Comparison of ENCODE assay signal across 8 mouse cellular contexts in the genomic region with DNA sequence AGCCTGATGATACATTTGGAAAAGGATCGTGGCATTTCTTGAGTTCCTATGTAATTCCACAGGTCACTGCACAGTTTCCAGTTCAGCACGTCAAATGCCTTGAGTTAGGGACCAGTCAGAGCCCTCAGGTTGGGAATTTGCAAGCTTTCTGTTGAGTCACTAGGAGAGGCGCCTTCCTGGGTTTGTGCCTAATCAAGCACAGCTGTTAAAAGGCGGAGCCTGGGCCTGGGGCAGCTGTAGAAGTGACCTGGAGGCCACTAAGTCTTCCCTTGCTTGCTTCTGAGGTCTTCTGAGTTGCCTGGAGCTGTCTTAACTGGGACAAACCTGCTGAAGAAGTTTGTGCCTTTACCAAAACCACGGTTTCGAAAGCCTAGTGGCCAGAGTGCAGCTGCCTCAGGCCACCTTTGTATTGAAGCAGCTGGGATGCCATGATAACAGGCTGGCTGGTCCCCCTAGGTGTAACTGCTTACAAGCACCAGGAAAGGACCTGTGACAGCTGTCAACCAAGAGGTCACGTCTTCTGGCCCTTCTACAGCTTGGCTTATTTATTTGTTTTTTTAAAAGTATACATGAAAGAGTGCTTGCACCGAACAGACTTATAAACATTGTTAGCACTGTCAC.
DNase-seq lines count a peak whose midpoint lies in the region; ATAC-seq and TF ChIP-seq lines count a peak whose summit lies in the region.

No protein-coding gene starts in this region.

- peak overlapping the region; percentile 54; the same call in 1 of the 2 replicates for H3K27ac ChIP-seq in stomach, embryonic 16.5 days (ENCODE audit: low read length)

- no peak for TF ChIP-seq CTCF in lung, adult 2 months (IDR thresholded peaks at IDR 0.05; ENCODE audit: insufficient read depth, low read length)

- H3K4me1 ChIP-seq in lung, adult 2 months (ENCODE audit: control insufficient read depth, insufficient read depth, low read length) = peaks cover 6% of the 10 kb centered on the region
- H3K4me1 ChIP-seq in stomach, embryonic 16.5 days (ENCODE audit: control insufficient read depth, insufficient read depth, low read length) = peaks cover 52% of the 10 kb centered on the region

- H3K9ac ChIP-seq in stomach, embryonic 16.5 days (ENCODE audit: low read length) = no peak overlapping the region

- peak; percentile 19 to 61 for DNase-seq in lung, adult 18-20 months
- no peak for DNase-seq in lung, adult 2 months
- peak; percentile 60 for DNase-seq in heart, adult 18-20 months
- peak; percentile 62 for DNase-seq in kidney, postnatal 14 days
- no peak for DNase-seq in left cerebral cortex, postnatal 36 days (ENCODE audit: low spot score in 2 of 2)
- DNase-seq in left cerebral cortex, postnatal 4 days = no peak
- DNase-seq in frontal cortex, adult 2 months (ENCODE audit: extremely low spot score in 1 of 2, low spot score in 1 of 2) = no peak

- no peak overlapping the region for H3K4me2 ChIP-seq in stomach, embryonic 16.5 days (ENCODE audit: low read depth, low read length)

- H3K4me3 ChIP-seq in lung, adult 2 months (replicated peaks; ENCODE audit: extremely low read depth, low read depth, low read length) = no peak overlapping the region
- H3K4me3 ChIP-seq in stomach, embryonic 16.5 days (replicated peaks; ENCODE audit: low read length) = no peak overlapping the region

- no peaks in the 10 kb centered on the region for H3K9me3 ChIP-seq in stomach, embryonic 16.5 days (replicated peaks; ENCODE audit: control insufficient read depth, low read length)

- no peaks in the 10 kb centered on the region for H3K27me3 ChIP-seq in stomach, embryonic 16.5 days (ENCODE audit: control insufficient read depth, insufficient read depth, low read length)

- no peak; the same call in 1 of the 2 replicates for ATAC-seq in stomach, embryonic 16.5 days (ENCODE audit: insufficient read depth, low FRiP score)

- intact Hi-C loops in left cerebral cortex, postnatal 36 days (cut with DNase I) = no loop called here
- intact Hi-C loops in left cerebral cortex, postnatal 4 days (cut with DNase I) = no loop called here

- H3K36me3 ChIP-seq in stomach, embryonic 16.5 days (ENCODE audit: control insufficient read depth, insufficient read depth, low read length) = no peaks in the 10 kb centered on the region

- TF ChIP-seq POLR2A in lung, adult 2 months (IDR thresholded peaks at IDR 0.05; ENCODE audit: borderline replicate concordance, extremely low read depth, low read depth, low read length) = no peak

- 60% methylated on average over 8 of the region's 8 CpGs for WGBS in lung, adult 2 months
- 54% methylated on average over 8 of the region's 8 CpGs for WGBS in stomach, embryonic 16.5 days

Comparison
In these comparisons a context has a peak if more than half of its experiments do, and no peak if none do; other contexts are left out.
1. DNase-seq: peak in lung, adult 18-20 months (2 of 2), heart, adult 18-20 months (2 of 2) and kidney, postnatal 14 days (single experiment); none in lung, adult 2 months (single experiment), left cerebral cortex, postnatal 36 days (0 of 2), left cerebral cortex, postnatal 4 days (single experiment) and frontal cortex, adult 2 months (0 of 2).